Mouse (Mus musculus): Measurements from ENCODE around the gene Col23a1.

- TF ChIP-seq POLR2A (IDR thresholded peaks at IDR 0.05; ENCODE audit: insufficient read length, low read depth) (no peak), POLR2AphosphoS2 (IDR thresholded peaks at IDR 0.05; ENCODE audit: insufficient read length, low read depth) (no peak), TCF12 (IDR thresholded peaks at IDR 0.05; ENCODE audit: insufficient read depth, poor library complexity, severe bottlenecking) (no peak)
These were observed 140.5 kb downstream of the Col23a1 start for GRCm38 (mm10) chr11:51430180-51430578.

All from myocyte (in vitro differentiated cells).